Mouse (Mus musculus): ENCODE measurements around the gene Hlcs.

DNA sequence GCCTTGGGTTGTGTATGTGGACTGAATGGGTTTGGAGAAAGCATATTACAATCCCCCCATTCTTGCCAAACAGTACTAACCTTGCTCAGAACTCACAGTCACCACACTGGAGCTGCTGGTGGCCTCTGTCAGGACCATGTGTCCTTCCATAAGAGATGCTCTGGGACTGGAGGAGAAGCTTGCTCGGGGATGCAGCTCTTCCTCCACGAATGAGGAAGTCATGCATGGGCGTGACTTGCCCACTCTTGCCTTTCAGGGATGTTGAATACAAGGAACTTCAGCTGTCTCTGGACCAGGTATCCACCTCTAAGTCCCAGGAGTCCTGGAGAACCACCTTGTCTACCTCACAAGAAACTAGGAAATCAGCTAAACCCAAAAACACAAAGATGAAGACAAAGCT, 191.0 kb downstream of the Hlcs start:
- TF ChIP-seq POLR2A (IDR thresholded peaks at IDR 0.05; ENCODE audit: borderline replicate concordance, extremely low read depth, insufficient read depth, insufficient read length, poor library complexity, severe bottlenecking), result no peak
- TF ChIP-seq CTCF (IDR thresholded peaks at IDR 0.05; ENCODE audit: borderline replicate concordance, extremely low read depth, insufficient read depth, insufficient read length), result no peak
